Mouse (Mus musculus): ENCODE measurements around the gene D5Ertd579e.

Gene D5Ertd579e

GRCm38 (mm10) chr5:36695461-36696231 is at the start of gene D5Ertd579e:
TSS of gene D5Ertd579e (minus strand) at chr5:36696024.
- peak; percentile 94 for DNase-seq

GRCm38 (mm10) chr5:36742126-36742848 is 46.5 kb upstream of the D5Ertd579e start:
- peak; percentile 80 for DNase-seq

- DNase-seq: no peak
Observed at GRCm38 (mm10) chr5:36739829-36740228, 44.0 kb upstream of the D5Ertd579e start.

DNA sequence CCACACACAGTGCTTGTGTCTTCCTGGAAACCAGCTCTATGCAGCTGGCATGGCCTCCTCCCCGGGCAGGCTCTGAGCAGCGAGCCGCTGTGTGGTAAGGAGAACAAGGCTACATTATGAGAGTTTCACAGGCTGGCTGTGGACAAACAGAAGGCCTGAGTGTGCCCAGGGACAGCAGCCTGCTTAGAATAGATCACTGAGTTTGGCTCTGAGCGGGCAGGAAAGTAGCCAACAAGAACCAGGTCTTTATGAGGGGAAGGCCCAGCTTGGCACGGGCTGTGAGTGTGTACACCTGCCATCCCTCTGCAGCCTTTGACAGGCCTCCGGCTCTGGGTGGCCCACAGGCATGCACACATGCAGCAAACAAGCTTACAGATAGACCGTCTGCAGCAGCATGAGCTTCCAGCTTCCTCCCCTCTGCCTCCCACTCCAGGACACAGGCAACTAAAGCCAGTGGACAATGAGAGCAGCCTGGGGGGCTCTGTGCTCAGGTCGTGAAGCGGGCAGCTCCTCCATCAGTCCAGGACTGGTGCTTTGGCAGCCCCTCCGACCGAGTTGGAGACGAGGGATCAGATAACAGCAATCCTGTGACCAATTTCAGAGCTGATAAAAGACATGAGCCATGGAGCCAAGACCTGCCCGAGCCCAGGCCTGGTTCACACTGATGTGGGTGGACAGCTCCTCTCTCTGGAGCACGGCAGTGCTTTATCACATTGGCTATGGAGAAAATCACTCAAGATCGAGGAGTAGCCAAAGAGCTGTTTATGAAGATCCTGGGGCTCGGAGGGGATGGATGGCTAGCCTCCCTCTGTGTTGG is 43.2 kb upstream of the D5Ertd579e start:
- no peak for DNase-seq

- no peak for DNase-seq
Observed at GRCm38 (mm10) chr5:36737765-36738164, 41.9 kb upstream of the D5Ertd579e start.

GRCm38 (mm10) chr5:36736009-36736408 is 40.2 kb upstream of the D5Ertd579e start:
- no peak for DNase-seq

DNA sequence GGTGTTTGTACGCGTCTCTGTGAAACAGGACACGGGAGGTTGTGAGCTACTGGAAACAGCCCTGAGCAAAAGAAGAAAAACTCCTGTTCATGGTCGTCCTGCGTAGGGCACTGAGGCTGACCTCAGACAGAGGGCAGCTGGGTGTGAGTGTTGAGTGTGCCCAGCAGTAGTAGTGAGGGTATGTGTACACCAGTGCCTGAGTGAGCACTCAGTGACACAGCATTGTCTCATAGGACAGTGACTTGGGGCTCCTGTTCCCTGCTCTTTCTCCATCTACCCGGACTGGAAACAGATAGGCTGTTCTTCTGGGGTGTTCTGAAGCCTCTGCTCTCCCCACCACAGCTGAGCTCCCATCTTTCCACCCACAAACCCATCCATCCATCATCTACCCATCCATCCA is 39.3 kb upstream of the D5Ertd579e start:
- DNase-seq: no peak

- no peak for DNase-seq
Observed at GRCm38 (mm10) chr5:36733405-36733804, 37.6 kb upstream of the D5Ertd579e start.

DNA sequence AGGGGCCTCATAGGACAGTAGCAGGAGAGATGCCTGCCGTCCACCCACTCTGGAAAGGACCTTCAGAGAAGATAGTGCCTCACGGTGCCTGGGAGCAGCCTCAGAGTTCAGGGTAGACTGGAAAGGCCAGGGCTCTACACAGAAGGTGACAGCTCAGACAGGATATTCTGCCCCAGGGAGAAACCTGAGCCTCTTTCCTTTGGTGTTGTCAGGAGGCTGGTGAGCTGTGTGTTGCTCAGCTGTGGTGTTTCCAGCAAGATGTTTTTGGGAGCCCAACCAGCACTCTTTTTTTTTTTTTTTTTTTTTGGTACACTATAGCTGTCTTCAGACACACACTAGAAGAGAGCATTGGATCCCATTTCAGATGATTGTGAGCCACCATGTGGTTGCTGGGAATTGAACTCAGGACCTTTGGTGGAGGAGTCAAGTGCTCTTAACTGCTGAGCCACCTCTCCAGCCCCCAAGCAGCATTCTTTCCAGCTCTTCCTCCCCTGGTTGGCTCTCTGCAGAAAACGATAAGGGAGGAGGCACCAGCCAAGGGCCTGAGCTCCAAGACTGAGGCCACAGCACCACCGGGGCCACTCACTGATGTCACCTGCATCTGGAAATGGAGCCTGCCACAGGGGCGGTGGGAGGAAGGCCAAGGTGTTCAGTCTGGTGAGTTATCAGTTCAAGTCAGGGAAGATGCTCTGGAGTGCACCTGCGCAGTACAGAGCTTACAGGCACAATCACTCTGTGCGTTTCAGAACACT is 36.3 kb upstream of the D5Ertd579e start:
- no peak for DNase-seq

GRCm38 (mm10) chr5:36730689-36731088 is 34.9 kb upstream of the D5Ertd579e start:
- DNase-seq: no peak

GRCm38 (mm10) chr5:36729923-36730322 is 34.1 kb upstream of the D5Ertd579e start:
- DNase-seq: no peak

GRCm38 (mm10) chr5:36729086-36729473 is 33.3 kb upstream of the D5Ertd579e start:
- no peak for DNase-seq

DNA sequence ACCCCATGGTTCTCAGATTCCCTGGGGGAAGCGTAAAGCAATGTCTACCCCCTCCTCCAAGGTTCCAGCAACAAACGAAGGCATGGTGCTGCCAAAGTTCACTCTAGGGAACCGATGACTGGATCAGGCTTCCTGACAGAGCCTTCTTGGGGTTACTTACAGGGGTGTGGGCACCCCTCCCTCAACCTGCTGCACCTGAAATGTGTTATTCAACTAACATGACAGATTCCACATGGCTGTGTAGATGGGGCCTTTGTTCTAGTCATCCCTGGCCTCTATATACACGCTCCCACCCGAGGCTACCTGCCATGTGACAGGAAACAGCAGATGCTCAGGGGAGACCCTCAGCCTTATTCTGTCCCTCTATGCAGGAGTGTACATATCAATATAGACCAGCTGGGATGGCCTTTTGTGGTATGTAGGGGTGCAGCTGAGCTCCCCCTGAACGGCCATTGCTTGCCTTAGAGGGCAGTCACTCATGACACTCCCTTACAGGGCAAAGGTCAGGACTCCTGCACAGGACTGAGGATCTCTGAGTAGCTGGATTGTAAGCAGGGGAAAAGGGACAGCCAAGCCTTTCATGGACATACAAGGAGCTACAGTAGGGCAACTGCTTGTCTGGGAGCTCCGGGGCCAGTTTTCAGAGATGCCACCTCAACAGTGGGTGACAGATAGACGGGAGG is 32.7 kb upstream of the D5Ertd579e start:
- DNase-seq: no peak

- DNase-seq: no peak
Observed at GRCm38 (mm10) chr5:36727776-36728175, 32.0 kb upstream of the D5Ertd579e start.

GRCm38 (mm10) chr5:36727136-36727535 is 31.3 kb upstream of the D5Ertd579e start:
- no peak for DNase-seq

DNA sequence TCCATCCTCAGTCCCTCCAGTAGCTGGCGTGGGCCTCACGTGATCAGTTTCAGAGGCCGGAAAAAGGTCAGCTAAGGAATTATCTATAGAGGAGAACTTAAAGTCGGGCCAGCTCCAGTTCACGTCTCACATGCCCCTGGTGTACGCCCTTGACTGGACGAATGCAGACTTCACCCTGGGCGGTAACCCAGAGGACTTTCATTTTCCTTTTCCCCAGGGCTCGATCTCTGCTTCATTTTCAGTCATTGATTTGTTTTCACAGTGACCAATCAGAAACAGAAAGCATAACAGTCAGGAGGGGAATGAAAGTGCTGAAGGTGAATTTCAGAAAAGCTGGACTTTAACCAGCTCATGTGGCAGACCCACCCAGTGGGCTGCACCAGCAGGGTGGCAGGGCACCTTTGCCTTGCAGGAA is 30.6 kb upstream of the D5Ertd579e start:
- DNase-seq: no peak

DNA sequence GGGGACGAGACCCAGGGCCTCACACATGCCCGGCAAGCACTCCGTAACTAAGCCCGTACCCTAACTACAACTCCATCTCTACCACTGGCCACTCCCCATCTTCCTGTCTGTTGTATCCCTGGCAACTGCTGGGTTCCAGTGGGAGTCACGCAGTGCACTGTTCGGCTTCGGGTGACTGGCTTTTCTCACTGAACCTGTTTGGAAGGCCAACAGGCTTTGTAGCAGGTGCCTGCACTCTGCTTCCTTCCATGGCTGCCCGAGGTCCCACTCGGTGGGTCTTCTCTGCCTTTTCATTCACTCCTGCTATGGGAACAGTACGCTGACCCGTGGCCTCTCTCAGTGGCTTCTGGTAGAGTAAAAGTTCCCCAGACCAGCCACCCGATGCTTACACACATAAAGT is 30.0 kb upstream of the D5Ertd579e start:
- no peak for DNase-seq

- DNase-seq: no peak
Observed at GRCm38 (mm10) chr5:36724274-36724673, 28.4 kb upstream of the D5Ertd579e start.

- DNase-seq: no peak
Observed at GRCm38 (mm10) chr5:36723356-36723755, 27.5 kb upstream of the D5Ertd579e start.

DNA sequence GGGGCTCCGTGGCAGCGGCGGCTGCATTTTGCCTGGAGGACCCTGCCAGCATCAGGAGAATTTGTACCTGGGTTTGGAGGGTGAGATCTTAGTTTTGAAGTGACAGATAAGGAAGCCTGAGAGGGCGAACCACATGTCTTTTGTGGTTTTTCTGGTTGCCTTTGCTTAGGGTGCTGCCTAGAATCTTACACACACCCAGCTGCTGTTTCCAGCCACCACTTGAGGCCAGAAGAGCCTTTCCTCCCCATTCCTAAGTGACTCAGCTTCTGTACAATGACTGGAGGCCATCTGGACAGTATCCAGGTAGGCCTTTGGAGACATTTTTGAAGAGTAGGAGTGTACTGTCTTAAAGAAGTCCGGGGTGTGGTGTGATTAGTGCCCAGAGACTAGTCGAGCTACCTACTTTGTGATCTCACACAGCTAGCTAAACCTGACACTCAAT is 26.6 kb upstream of the D5Ertd579e start:
- peak; percentile 51 for DNase-seq

DNA sequence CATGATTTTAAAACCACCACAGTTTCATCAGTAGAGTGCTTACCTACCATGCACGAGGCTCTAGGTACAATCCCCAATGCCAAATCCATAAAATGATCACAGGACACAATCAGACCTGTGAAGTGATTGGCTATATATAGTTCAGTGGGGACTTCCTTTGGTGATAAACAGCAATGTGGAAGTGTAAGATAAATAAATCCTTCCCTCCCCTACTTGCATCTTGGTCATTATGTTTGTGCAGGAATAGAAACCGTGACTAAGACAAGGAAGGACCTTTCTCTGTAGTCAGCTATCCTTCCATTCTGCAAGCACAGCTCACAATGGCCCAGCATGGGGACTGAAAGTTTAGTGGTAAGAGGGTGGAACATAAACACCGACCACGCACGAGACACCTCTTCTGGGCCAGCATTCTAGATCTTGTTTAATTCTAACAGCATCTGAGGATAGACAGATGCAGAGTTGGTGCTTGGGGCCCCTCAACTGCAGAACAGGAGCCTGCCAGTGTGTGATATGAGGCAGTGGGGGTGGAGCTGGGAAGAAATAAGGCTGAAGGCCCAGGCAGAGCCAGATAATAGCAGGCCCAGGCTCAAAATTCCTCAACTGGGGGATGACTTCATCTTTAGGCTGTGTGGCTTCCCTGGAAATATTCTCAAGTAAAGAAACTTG is 25.0 kb upstream of the D5Ertd579e start:
- no peak for DNase-seq

All from thymus, postnatal 25 days (tissue).